Mouse (Mus musculus) right cerebral cortex, postnatal 36 days (tissue): ENCODE data around the gene Zbtb20.
A peak's percentile ranks its signal among the peaks of the same experiment; 100 is the strongest.

Experiments
- DNase-seq, 2 experiments: peaks; one replicate each; pipeline ENCODE4 v3.0.0; 2022; ENCODE audit warnings: low spot score in 2 of 2, mixed read lengths in 1 of 2

Gene Zbtb20

GRCm38 (mm10) chr16:42875852-42875980, at the start of gene Zbtb20:
Gene Zbtb20 (plus strand): TSS chr16:42875881.
- DNase-seq, result no peak

- no peak for DNase-seq
Observed at GRCm38 (mm10) chr16:42835940-42836339, 39.7 kb upstream of the Zbtb20 start.

DNA sequence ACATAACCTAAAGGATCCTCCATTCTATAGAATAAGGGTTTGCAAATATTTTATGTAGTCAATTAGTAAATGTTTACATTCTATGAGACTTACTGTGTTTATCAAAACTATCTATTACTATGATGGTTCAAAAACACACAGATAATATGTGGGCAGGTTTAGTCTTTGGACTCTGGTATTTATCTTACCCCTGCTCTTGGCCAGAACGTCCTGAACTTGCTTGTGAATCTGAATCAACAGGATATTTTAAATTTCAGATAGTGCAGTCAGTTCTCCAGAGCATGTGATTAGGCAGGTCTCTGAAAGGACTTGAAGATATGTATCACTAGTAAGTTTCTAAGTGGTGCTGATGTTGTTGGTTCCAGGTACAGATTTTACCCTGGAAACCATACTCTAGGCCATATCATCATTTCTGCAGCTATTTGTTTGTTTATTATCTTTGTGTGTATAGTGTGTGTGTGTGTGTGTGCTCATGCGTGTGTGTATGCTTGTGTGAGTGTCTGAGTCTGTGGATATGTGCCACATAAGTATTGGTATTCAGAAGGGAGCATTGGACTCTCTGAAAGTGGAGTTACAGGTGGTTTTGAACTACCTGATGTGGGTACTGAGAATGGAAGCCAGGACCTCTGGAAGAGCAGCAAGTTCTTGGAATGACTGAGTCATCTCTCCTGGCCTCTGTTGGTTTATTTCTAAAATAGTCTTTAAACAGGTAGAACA, 39.1 kb upstream of the Zbtb20 start:
- DNase-seq, result no peak

DNA sequence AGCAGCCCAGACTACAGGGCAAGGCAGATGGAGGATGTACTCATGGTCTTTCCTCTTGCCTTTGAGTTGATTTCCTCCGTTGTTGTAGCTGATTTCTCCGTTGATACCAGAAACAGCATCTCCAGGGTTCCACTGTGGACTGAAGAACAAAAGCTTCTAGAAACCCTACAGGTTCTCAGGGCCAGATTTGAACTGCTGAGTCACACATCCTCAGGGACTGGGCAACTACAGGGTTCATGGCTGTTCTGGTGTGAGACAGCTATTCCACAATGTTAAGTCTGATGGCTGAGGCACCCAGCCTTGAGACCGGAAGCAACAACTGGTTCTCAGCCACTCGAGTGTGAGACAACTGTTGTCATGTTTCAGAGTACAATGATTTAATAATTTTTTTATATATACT, 37.5 kb upstream of the Zbtb20 start:
- DNase-seq, result no peak

GRCm38 (mm10) chr16:42857564-42858183, 18.0 kb upstream of the Zbtb20 start:
- no peak for DNase-seq

GRCm38 (mm10) chr16:42859251-42859650, 16.4 kb upstream of the Zbtb20 start:
- no peak for DNase-seq

GRCm38 (mm10) chr16:42863231-42863630, 12.4 kb upstream of the Zbtb20 start:
- DNase-seq, result no peak

DNA sequence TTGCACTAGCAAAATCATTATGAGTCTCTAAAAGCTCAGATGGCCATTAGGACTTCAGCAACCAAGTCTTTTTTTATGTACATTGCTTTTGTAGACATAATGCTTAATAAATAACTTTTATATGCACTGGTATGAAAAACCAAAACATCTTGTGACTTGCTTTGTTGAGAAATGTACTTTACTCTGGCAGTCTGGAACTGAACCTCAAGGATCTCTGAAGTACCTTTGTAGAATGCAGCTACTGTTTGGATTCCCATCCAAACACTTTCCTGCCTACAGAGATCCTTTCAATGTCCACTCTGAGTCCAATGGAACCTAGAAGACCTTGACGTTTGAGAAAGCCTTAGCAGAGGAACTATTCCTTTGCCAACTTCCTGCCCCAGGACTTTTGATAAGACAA, 9.6 kb upstream of the Zbtb20 start:
- no peak for DNase-seq

DNA sequence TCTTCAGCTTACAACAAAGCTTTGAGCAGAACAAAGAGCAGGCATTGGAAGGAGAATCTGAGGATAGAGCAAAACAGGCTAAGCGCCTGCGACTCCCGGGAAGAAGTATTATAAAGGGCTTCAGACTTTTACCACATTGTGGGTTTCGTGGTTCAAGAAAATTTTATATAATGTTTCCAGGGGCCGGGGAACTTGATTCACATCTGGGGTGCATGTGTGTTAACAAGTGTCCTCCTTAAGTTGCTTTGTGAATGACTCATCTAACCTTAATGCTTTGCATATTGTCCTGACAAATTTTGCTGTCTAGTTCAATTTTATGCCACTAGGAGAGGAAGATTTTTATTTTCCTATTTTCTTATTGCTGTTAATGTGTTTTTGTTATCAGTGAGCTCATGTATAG, 3.6 kb upstream of the Zbtb20 start:
- no peak for DNase-seq

DNA sequence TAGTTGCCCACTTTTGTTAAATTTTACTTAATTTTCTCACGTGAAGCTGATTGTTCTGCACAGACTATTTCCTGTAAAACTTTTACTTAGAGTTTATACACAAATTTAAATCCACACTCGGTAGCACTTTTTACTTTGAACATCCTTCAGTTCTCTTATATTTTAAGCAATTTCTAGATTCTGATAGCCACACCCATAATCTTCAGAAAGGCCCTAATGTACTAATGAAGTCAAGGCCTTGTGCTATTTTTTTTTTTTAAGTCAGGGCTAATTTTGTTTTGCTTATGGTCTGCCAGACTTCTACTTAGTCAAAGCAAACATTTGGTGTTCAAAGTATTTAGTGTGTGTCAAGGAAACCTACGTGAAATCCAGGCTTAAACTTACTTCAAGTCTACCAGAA, 1.7 kb upstream of the Zbtb20 start:
- DNase-seq, result no peak

GRCm38 (mm10) chr16:42874456-42874855, 1.2 kb upstream of the Zbtb20 start:
- no peak for DNase-seq

DNA sequence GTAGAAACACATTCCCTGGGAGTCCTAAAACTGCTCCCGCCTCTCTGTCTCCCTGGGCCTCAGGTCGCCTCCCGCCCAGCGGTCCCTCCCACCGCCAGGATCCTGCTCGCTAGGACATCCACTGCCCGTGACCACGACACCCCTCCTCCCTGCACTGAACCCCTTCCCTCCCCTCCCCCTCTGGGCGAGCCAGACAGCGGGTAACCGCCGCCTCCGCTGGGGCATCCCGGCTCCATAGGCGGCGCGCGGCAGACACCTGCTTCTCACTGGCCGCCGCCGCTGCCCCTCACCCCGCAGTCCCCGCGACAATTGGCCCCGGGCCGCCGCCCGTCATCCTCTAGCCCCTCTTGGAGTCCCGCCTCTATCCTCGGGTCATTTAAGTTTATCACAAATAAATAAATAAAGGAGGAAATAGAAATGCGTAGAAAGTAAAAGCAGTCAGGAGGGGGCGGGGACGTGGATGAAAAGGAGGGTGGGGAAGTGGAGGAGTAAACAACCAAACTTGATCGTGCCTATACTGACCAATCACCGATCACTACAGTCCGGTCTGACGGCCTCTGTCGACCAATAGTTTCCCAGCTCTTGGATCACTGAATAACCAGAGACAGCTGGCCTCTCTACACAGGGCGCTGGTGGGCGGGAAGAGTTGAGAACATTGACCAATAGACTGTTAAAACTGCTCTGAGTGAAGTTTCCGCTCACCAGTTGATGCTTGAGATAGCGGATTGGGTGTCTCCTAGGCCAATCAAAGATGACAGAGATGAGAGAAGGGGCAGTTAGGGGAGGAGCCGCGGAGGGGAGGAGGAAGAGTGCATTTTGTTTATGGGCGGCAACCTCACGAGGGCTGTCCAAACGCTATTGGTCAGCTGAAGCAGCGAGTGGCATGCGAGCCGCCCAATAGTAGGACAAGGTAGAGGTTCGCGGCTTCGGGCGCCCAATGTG, 500 bp upstream of the Zbtb20 start:
- peak; percentile 99 to 100 for DNase-seq

DNA sequence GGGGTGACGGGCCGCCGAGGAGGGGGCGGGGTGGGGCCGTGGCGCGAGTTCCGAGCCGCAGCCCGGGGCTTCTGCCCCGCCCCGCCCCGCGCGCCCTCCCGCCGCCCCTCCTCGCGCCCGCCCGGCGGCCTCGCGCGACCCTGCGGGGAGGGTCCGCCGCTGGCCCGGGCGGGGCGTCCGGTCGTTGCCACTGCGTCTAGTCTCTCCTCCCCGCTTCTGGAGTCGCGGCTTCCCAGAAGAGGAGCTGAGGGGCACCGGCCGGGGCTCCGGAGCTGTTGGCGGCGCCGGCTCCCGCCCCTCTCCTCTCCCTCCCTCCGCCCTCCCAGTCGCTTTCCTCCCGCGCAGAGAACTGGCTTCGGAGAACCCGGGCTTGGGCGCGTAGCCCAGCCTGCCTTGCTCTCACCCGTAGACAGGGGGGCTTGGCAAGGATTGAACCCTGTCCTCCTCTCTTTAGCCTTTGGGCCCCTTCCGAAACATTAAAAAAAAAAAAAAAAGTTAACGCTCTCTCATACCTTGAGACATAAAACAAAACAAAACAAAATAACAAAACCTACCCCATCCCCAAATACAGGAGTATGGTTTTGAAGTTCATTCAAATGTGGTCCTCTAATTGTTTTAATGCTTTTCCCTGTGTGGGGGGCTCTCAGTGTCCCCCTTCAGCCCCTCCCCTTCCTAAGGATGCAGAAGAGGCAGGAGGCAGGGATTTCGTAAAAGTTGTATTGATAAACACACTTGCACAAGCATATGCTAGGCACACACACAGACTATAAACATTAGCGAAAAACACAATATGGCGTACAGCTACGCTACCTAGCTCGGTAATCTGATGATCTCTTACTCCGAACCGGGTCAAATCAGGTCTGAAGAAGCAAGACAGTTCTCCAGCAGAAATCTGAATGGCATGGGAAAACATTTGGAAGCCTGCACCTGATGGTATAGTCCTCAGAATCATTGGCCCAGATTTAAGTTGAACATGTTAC, 630 bp downstream of the Zbtb20 start:
- DNase-seq, result peak in 1 of 2 experiments; percentile 42

- DNase-seq, result no peak
Observed at GRCm38 (mm10) chr16:42880046-42880445, 4.4 kb downstream of the Zbtb20 start.

- no peak for DNase-seq
Observed at GRCm38 (mm10) chr16:42885538-42885937, 9.9 kb downstream of the Zbtb20 start.

GRCm38 (mm10) chr16:42885964-42886363, 10.3 kb downstream of the Zbtb20 start:
- no peak for DNase-seq

GRCm38 (mm10) chr16:42897125-42897693, 21.5 kb downstream of the Zbtb20 start:
- DNase-seq, result no peak

DNA sequence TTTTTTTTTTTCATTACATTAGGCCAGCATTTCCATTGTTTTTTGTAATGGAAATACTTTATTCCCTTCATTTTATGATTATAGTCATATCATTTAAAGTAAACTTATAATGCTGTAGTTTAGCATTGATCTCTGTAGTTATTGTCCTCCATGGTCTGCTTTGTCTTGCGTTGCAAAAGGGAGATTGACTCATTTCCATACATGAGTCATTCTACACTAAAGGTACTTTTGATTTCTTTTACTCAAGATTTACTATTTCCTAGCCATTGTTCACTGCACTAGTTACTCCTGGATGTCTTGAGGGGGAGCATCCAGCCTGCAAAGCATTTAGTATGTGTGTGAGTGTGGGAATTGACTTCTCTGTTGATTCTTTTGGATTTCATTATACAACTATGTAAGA, 24.6 kb downstream of the Zbtb20 start:
- no peak for DNase-seq

DNA sequence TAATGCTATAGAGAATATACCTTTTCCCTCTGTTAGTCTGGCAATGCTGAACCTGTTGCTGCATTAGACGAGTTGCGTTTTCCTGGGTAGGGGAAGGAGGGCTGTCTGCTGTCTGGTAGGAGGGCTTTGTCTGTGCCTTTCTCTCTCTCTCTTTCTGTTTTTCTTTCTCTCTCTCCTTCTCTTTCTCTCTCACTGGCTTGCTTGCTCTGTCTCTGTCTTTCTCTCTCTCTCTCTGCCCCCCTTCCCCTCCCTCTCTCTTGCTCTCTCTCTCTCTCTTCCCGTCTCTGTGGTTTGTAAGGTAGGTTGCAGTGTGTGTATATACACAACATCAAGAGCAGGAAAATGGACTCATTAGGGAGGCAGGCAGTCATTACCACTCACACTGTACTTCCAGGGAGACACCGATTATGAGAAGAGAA, 31.6 kb downstream of the Zbtb20 start:
- DNase-seq, result no peak

DNA sequence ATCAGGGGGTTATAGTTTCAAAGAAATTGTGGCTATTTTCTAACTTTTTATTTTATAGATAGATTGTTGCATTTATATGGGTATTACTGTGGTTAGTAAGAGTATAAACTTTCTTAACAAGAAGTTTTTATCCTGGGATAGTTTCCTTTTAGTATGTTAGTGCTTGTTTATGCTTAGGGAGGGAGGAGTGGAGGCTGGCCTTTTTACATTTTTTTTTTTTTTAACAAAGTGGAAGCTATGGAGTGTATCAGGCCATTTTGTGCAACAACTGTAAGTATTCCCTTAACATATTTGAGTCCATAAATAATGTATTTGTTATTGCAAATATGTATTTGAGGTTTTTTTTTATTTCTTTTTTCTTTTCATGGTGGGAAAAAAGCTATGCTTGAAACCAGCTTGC, 32.7 kb downstream of the Zbtb20 start:
- DNase-seq, result no peak

- no peak for DNase-seq
Observed at GRCm38 (mm10) chr16:42908896-42909295, 33.2 kb downstream of the Zbtb20 start.
